Mouse (Mus musculus) embryonic facial prominence, embryonic 10.5 days (tissue): ENCODE measurements around the gene Gga1. TPM values are rescaled to one million over a fixed set of nuclear protein-coding genes. Genes with fewer than 3 reads are reported as not detected.
A peak's percentile ranks its signal among the peaks of the same experiment; 100 is the strongest.

Experiments
- DNase-seq: peaks from one replicate; pipeline ENCODE4 v3.0.0-alpha.2; 2017; ENCODE audit warnings: low spot score
- H3K27ac ChIP-seq: fragments of 300-500 bp; sonication (generic); replicated peaks from 2 replicates; pipeline ENCODE4 v1.5.1; 2016; ENCODE audit warnings: mild to moderate bottlenecking
- H3K27me3 ChIP-seq: fragments of 300-500 bp; sonication (generic); replicated peaks from 2 replicates; pipeline ENCODE4 v1.6.1; 2016; ENCODE audit warnings: low read depth, mild to moderate bottlenecking; ENCODE audit not compliant: poor library complexity, severe bottlenecking
- H3K36me3 ChIP-seq: fragments of 300-500 bp; sonication (generic); replicated peaks from 2 replicates; pipeline ENCODE4 v1.6.1; 2016; ENCODE audit warnings: mild to moderate bottlenecking, moderate library complexity
- H3K4me1 ChIP-seq: fragments of 300-500 bp; sonication (generic); 2 replicates; pipeline ENCODE4 v1.6.1; 2016
- H3K4me3 ChIP-seq: fragments of 300-500 bp; sonication (generic); 2 replicates; pipeline ENCODE4 v1.5.1; 2016; ENCODE audit warnings: mild to moderate bottlenecking, moderate library complexity
- H3K9me3 ChIP-seq: fragments of 300-500 bp; sonication (generic); 2 replicates; pipeline ENCODE4 v1.6.1; 2016; ENCODE audit warnings: mild to moderate bottlenecking
- WGBS: fragments of 180-500 bp; shearing (Covaris S2); methylation state at CpG from one replicate; pipeline ENCODE4 v1.1.7; 2016; 5-methylcytosine and 5-hydroxymethylcytosine counted together
- polyA plus RNA-seq: library from polyadenylated mRNA; unstranded; fragments of >200 nt; fragmentation: Nextera tagmentation; extraction: Ambion mirVana; gene quantifications from 2 replicates; pipeline ENCODE4 v1.2.1, GENCODE M21; 2016

Gene Gga1
- polyA plus RNA-seq, 1 experiment from 2014 or later: 52.0 TPM

GRCm38 (mm10) chr15:78908982-78909381 lies 32.0 kb downstream of the Gga1 start:
- 91% methylated on average over 8 of the region's 8 CpGs for WGBS
- DNase-seq: no peak

GRCm38 (mm10) chr15:78912040-78912439 lies 35.0 kb downstream of the Gga1 start:
- WGBS: 43% methylated on average over 9 of the region's 9 CpGs
- Histone ChIP-seq H3K27ac (no peak overlapping the region), H3K27me3 (no peaks in the 10 kb centered on the region), H3K4me1 (peaks cover 44% of the 10 kb centered on the region), H3K36me3 (peaks cover 57% of the 10 kb centered on the region), H3K4me3 (no peak overlapping the region), H3K9me3 (no peaks in the 10 kb centered on the region)
- peak; percentile 44 for DNase-seq

More at GRCm38 (mm10) chr15:78908982-78909381, 32.0 kb downstream of the Gga1 start:
- no peaks in the 10 kb centered on the region for H3K27me3 ChIP-seq
- no peak overlapping the region for H3K4me3 ChIP-seq
- H3K4me1 ChIP-seq: peaks cover 16% of the 10 kb centered on the region
- H3K36me3 ChIP-seq: peaks cover 78% of the 10 kb centered on the region
- no peak overlapping the region for H3K27ac ChIP-seq
- no peaks in the 10 kb centered on the region for H3K9me3 ChIP-seq

- peak within 1 kb of the TSS; percentile 80 for H3K4me3 ChIP-seq
- DNase-seq: peak; percentile 99
- H3K36me3 ChIP-seq: peaks cover 55% of the 10 kb centered on the region
- no peaks in the 10 kb centered on the region for H3K9me3 ChIP-seq
- peak within 1 kb of the TSS; percentile 95 for H3K27ac ChIP-seq
- no peaks in the 10 kb centered on the region for H3K27me3 ChIP-seq
- WGBS: under 1% methylated on average over 51 of the region's 51 CpGs
- H3K4me1 ChIP-seq: peaks cover 54% of the 10 kb centered on the region
These were observed 36.7 kb downstream of the Gga1 start, which contains the start of gene Pdxp for GRCm38 (mm10) chr15:78913632-78914090. Gene Pdxp (plus strand): TSS chr15:78913919.

GRCm38 (mm10) chr15:78914091-78914822 lies 37.3 kb downstream of the Gga1 start:
- WGBS: under 1% methylated on average over 87 of the region's 87 CpGs
- H3K36me3 ChIP-seq: peaks cover 55% of the 10 kb centered on the region

GRCm38 (mm10) chr15:78914823-78915659 lies 38.1 kb downstream of the Gga1 start:
- DNase-seq: no peak
- no peaks in the 10 kb centered on the region for H3K27me3 ChIP-seq
- peaks cover 54% of the 10 kb centered on the region for H3K4me1 ChIP-seq
- H3K4me3 ChIP-seq: peak overlapping the region; percentile 80
- 53% methylated on average over 8 of the region's 8 CpGs for WGBS
- no peaks in the 10 kb centered on the region for H3K9me3 ChIP-seq
- peaks cover 55% of the 10 kb centered on the region for H3K36me3 ChIP-seq
- peak overlapping the region; percentile 95; the same call in 1 of the 2 replicates for H3K27ac ChIP-seq

More at GRCm38 (mm10) chr15:78914091-78914822, 37.3 kb downstream of the Gga1 start:
- peak overlapping the region; percentile 95 for H3K27ac ChIP-seq
- H3K4me3 ChIP-seq: peak overlapping the region; percentile 80
- no peaks in the 10 kb centered on the region for H3K9me3 ChIP-seq
- H3K27me3 ChIP-seq: no peaks in the 10 kb centered on the region
- H3K4me1 ChIP-seq: peaks cover 54% of the 10 kb centered on the region
- DNase-seq: peak; percentile 74

GRCm38 (mm10) chr15:78915660-78916017 lies 38.6 kb downstream of the Gga1 start:
- peak overlapping the region; percentile 80 for H3K4me3 ChIP-seq
- 8% methylated on average over 8 of the region's 8 CpGs for WGBS
- H3K27ac ChIP-seq: 0 out of 2 replicates have a peak overlapping the region, but pooled peaks have one; percentile 55
- no peaks in the 10 kb centered on the region for H3K27me3 ChIP-seq
- H3K9me3 ChIP-seq: no peaks in the 10 kb centered on the region
- H3K4me1 ChIP-seq: peaks cover 54% of the 10 kb centered on the region
- DNase-seq: peak; percentile 76
- peaks cover 52% of the 10 kb centered on the region for H3K36me3 ChIP-seq

- no peaks in the 10 kb centered on the region for H3K27me3 ChIP-seq
- peak overlapping the region; percentile 80 for H3K4me3 ChIP-seq
- DNase-seq: no peak
- no peaks in the 10 kb centered on the region for H3K9me3 ChIP-seq
- peaks cover 46% of the 10 kb centered on the region for H3K36me3 ChIP-seq
- WGBS: 69% methylated on average over 12 of the region's 12 CpGs
- H3K27ac ChIP-seq: peak overlapping the region; percentile 55; the same call in 1 of the 2 replicates
- peaks cover 54% of the 10 kb centered on the region for H3K4me1 ChIP-seq
These were observed 39.2 kb downstream of the Gga1 start for GRCm38 (mm10) chr15:78916052-78916826.

GRCm38 (mm10) chr15:78918126-78918525 lies 41.1 kb downstream of the Gga1 start:
- 92% methylated on average over 23 of the region's 23 CpGs for WGBS
- Histone ChIP-seq H3K36me3 (peaks cover 41% of the 10 kb centered on the region), H3K27me3 (no peaks in the 10 kb centered on the region), H3K4me3 (0 out of 2 replicates have a peak overlapping the region, but pooled peaks have one; percentile 4), H3K9me3 (no peaks in the 10 kb centered on the region), H3K4me1 (peaks cover 42% of the 10 kb centered on the region), H3K27ac (no peak overlapping the region)
- no peak for DNase-seq

GRCm38 (mm10) chr15:78919914-78920313 lies 42.9 kb downstream of the Gga1 start:
- Histone ChIP-seq H3K27me3 (no peaks in the 10 kb centered on the region), H3K36me3 (peaks cover 41% of the 10 kb centered on the region), H3K4me1 (peaks cover 42% of the 10 kb centered on the region), H3K27ac (no peak overlapping the region), H3K4me3 (no peak overlapping the region), H3K9me3 (no peaks in the 10 kb centered on the region)
- 86% methylated on average over 12 of the region's 12 CpGs for WGBS
- DNase-seq: no peak

GRCm38 (mm10) chr15:78922700-78923099 lies 45.7 kb downstream of the Gga1 start:
- Histone ChIP-seq H3K9me3 (no peaks in the 10 kb centered on the region), H3K36me3 (peaks cover 24% of the 10 kb centered on the region), H3K4me3 (no peak overlapping the region), H3K4me1 (peaks cover 45% of the 10 kb centered on the region), H3K27me3 (peaks cover 12% of the 10 kb centered on the region), H3K27ac (no peak overlapping the region)
- no peak for DNase-seq
- 87% methylated on average over 7 of the region's 7 CpGs for WGBS

- Histone ChIP-seq H3K27ac (peak overlapping the region; percentile 7), H3K4me1 (peaks cover 49% of the 10 kb centered on the region), H3K36me3 (peaks cover 17% of the 10 kb centered on the region), H3K4me3 (no peak overlapping the region), H3K27me3 (peaks cover 13% of the 10 kb centered on the region), H3K9me3 (no peaks in the 10 kb centered on the region)
- 59% methylated on average over 6 of the region's 6 CpGs for WGBS
- no peak for DNase-seq
These were observed 46.6 kb downstream of the Gga1 start for GRCm38 (mm10) chr15:78923585-78923984.

GRCm38 (mm10) chr15:78925129-78925528 lies 48.1 kb downstream of the Gga1 start:
- Histone ChIP-seq H3K4me3 (no peak overlapping the region), H3K27me3 (peaks cover 13% of the 10 kb centered on the region), H3K4me1 (peaks cover 50% of the 10 kb centered on the region), H3K27ac (peak overlapping the region; percentile 88), H3K9me3 (no peaks in the 10 kb centered on the region), H3K36me3 (peaks cover 13% of the 10 kb centered on the region)
- DNase-seq: no peak
- 34% methylated on average over 8 of the region's 8 CpGs for WGBS
